Mouse (Mus musculus) thymus, adult 2 months (tissue): ENCODE measurements around the gene Ranbp17. TPM values are rescaled to one million over a fixed set of nuclear protein-coding genes. Genes with fewer than 3 reads are reported as not detected.
"Not testable (repeated sequence)": the region's sequence is repeated elsewhere in the genome, so short reads cannot be mapped to it uniquely, and the experiment has no call there.

ENCODE experiments used
- DNase-seq: peaks from one replicate; pipeline ENCODE4 v3.0.0; 2021
- H3K27ac ChIP-seq: fragments of 200-500 bp; 2 replicates; pipeline ENCODE4 v1.5.1; 2012; ENCODE audit warnings: low read length, control low read depth; ENCODE audit not compliant: control insufficient read depth, insufficient read depth
- H3K27me3 ChIP-seq: fragments of 200-500 bp; 2 replicates; pipeline ENCODE4 v1.6.1; 2012; ENCODE audit warnings: mild to moderate bottlenecking, low read length, moderate library complexity, mixed read lengths; ENCODE audit not compliant: control insufficient read depth, insufficient read depth
- H3K36me3 ChIP-seq: fragments of 200-500 bp; 2 replicates; pipeline ENCODE4 v1.6.1; 2012; ENCODE audit warnings: mild to moderate bottlenecking, low read length, moderate library complexity; ENCODE audit not compliant: control insufficient read depth, insufficient read depth
- H3K4me1 ChIP-seq: fragments of 200-500 bp; replicated peaks from 2 replicates; pipeline ENCODE4 v1.6.1; 2012; ENCODE audit warnings: low read length; ENCODE audit not compliant: control insufficient read depth, insufficient read depth
- H3K4me3 ChIP-seq: fragments of 200-500 bp; 2 replicates; pipeline ENCODE4 v1.5.1; 2012; ENCODE audit warnings: mild to moderate bottlenecking, low read length, control low read depth, moderate library complexity; ENCODE audit not compliant: control insufficient read depth, insufficient read depth
- CTCF ChIP-seq: fragments of 200-500 bp; IDR thresholded peaks from 2 replicates; pipeline ENCODE4 v1.5.1; 2012; ENCODE audit warnings: mild to moderate bottlenecking, control low read depth, low read length, moderate library complexity, borderline replicate concordance; ENCODE audit not compliant: control insufficient read depth, poor library complexity, insufficient read depth; ENCODE audit errors: extremely low read depth
- POLR2A ChIP-seq: fragments of 200-500 bp; IDR thresholded peaks from 2 replicates; pipeline ENCODE4 v1.6.1; 2012; ENCODE audit warnings: mild to moderate bottlenecking, low read length, control low read depth, moderate library complexity; ENCODE audit not compliant: control insufficient read depth, poor library complexity, insufficient read depth; ENCODE audit errors: extremely low read depth
- WGBS: fragments of 180-500 bp; shearing (Covaris S2); methylation state at CpG from one replicate; pipeline ENCODE4 v1.1.7; 2018; 5-methylcytosine and 5-hydroxymethylcytosine counted together
- polyA plus RNA-seq: library from polyadenylated mRNA; depleted of rRNA; stranded (reverse); fragments of >200 nt; gene quantifications from 2 replicates; pipeline ENCODE4 v1.2.3, GENCODE M21; 2012

Gene Ranbp17
- polyA plus RNA-seq, 1 experiment = 0.30 TPM

- no peak for TF ChIP-seq POLR2A
- TF ChIP-seq CTCF = no peak
- WGBS = 67% methylated on average over 5 of the region's 5 CpGs
- H3K27me3 ChIP-seq = no peaks in the 10 kb centered on the region
These were observed 79.7 kb downstream of the Ranbp17 start for GRCm38 (mm10) chr11:33433813-33434212.

GRCm38 (mm10) chr11:33428238-33428637 lies 85.3 kb downstream of the Ranbp17 start:
- H3K27me3 ChIP-seq, H3K4me1 ChIP-seq, H3K4me3 ChIP-seq, DNase-seq, H3K27ac ChIP-seq, H3K36me3 ChIP-seq: not testable (repeated sequence)
- 92% methylated on average over 17 of the region's 17 CpGs for WGBS

More at GRCm38 (mm10) chr11:33433813-33434212, 79.7 kb downstream of the Ranbp17 start:
- no peak for DNase-seq
- H3K4me3 ChIP-seq = no peak overlapping the region
- H3K36me3 ChIP-seq = no peaks in the 10 kb centered on the region
- H3K4me1 ChIP-seq = no peaks in the 10 kb centered on the region
- no peak overlapping the region for H3K27ac ChIP-seq

GRCm38 (mm10) chr11:33427789-33428188 lies 85.8 kb downstream of the Ranbp17 start:
- 93% methylated on average over 5 of the region's 5 CpGs for WGBS
- H3K4me1 ChIP-seq, H3K27me3 ChIP-seq, H3K27ac ChIP-seq, H3K36me3 ChIP-seq, H3K4me3 ChIP-seq, DNase-seq: not testable (repeated sequence)

- WGBS = 84% methylated on average over 3 of the region's 3 CpGs
- no peak for TF ChIP-seq POLR2A
- no peak for TF ChIP-seq CTCF
- Histone ChIP-seq H3K4me1 (no peaks in the 10 kb centered on the region), H3K4me3 (no peak overlapping the region), H3K27ac (no peak overlapping the region), H3K27me3 (no peaks in the 10 kb centered on the region), H3K36me3 (no peaks in the 10 kb centered on the region)
- no peak for DNase-seq
These were observed 91.3 kb downstream of the Ranbp17 start for GRCm38 (mm10) chr11:33422226-33422625.

- Histone ChIP-seq H3K4me1 (no peaks in the 10 kb centered on the region), H3K27ac (no peak overlapping the region), H3K36me3 (no peaks in the 10 kb centered on the region), H3K27me3 (no peaks in the 10 kb centered on the region), H3K4me3 (no peak overlapping the region)
- WGBS = 89% methylated on average over 4 of the region's 4 CpGs
- no peak for DNase-seq
- no peak for TF ChIP-seq CTCF
- no peak for TF ChIP-seq POLR2A
These were observed 108.9 kb downstream of the Ranbp17 start for GRCm38 (mm10) chr11:33404651-33405050.

- H3K27me3 ChIP-seq = no peaks in the 10 kb centered on the region
- no peak for DNase-seq
- no peak overlapping the region for H3K27ac ChIP-seq
- H3K4me3 ChIP-seq = no peak overlapping the region
- no peaks in the 10 kb centered on the region for H3K36me3 ChIP-seq
- no peaks in the 10 kb centered on the region for H3K4me1 ChIP-seq
- TF ChIP-seq CTCF (no peak), POLR2A (no peak)
- WGBS = 86% methylated on average over 1 of the region's 1 CpGs
These were observed 114.2 kb downstream of the Ranbp17 start for GRCm38 (mm10) chr11:33399346-33399745.

GRCm38 (mm10) chr11:33398701-33399100 lies 114.8 kb downstream of the Ranbp17 start:
- Histone ChIP-seq H3K4me1 (no peaks in the 10 kb centered on the region), H3K4me3 (no peak overlapping the region), H3K27me3 (no peaks in the 10 kb centered on the region), H3K36me3 (no peaks in the 10 kb centered on the region), H3K27ac (no peak overlapping the region)
- TF ChIP-seq POLR2A (no peak), CTCF (no peak)
- 94% methylated on average over 3 of the region's 3 CpGs for WGBS
- no peak for DNase-seq
